Mouse (Mus musculus) MEL (cell line): ENCODE measurements around the gene Rdh5.
A peak's percentile ranks its signal among the peaks of the same experiment; 100 is the strongest.

ENCODE experiments used
- BHLHE40 ChIP-seq: IDR thresholded peaks from 2 replicates; pipeline ENCODE4 v1.6.1; 2012; ENCODE audit warnings: low read depth, mild to moderate bottlenecking, inconsistent platforms, low read length, improper control_type of control experiment, borderline replicate concordance
- CTCF ChIP-seq, 3 experiments: IDR thresholded peaks in 2 of 3; conservative IDR thresholded peaks in 1 of 3; 2 replicates each; pipeline ENCODE4 v1.5.1; 2011 to 2012; ENCODE audit warnings: low read length in 3 of 3, low read depth in 2 of 3, mild to moderate bottlenecking in 2 of 3, improper control_type of control experiment in 1 of 3, inconsistent platforms in 1 of 3, mixed read lengths in 1 of 3, moderate library complexity in 1 of 3; ENCODE audit not compliant: control insufficient read depth in 1 of 3, insufficient read depth in 1 of 3, poor library complexity in 1 of 3, severe bottlenecking in 1 of 3
- MYC ChIP-seq: IDR thresholded peaks from 2 replicates; pipeline ENCODE4 v1.6.1; 2011; ENCODE audit warnings: low read depth, mild to moderate bottlenecking, low read length, improper control_type of control experiment, moderate library complexity
- POLR2AphosphoS2 ChIP-seq: IDR thresholded peaks from 2 replicates; pipeline ENCODE4 v1.6.1; 2011; ENCODE audit warnings: low read length, improper control_type of control experiment
- ZC3H11A ChIP-seq: IDR thresholded peaks from 2 replicates; pipeline ENCODE4 v1.6.1; 2012; ENCODE audit warnings: low read depth, mild to moderate bottlenecking, inconsistent platforms, low read length, improper control_type of control experiment
- ZMIZ1 ChIP-seq: IDR thresholded peaks from 2 replicates; pipeline ENCODE4 v1.6.1; 2012; ENCODE audit warnings: low read depth, mild to moderate bottlenecking, inconsistent platforms, low read length, improper control_type of control experiment, moderate library complexity

DNA sequence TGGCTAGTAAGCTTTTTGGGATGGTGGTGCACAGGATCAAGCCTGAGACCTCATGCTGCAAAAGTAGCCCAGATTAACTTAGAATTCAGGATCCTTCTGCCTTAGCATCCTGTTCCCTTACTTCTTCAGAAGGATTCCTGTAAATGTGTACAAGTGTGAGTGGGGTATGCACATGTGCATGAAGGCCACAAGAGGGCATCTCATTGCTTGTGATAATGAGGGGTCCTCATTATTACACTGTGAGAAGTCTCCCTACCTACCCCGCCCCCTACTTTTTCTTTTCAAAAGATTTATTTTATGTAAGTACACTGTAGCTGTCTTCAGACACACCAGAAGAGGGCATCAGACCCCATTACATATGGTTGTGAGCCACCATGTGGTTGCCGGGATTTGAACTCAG lies 7.1 kb downstream of the Rdh5 start:
- no peak for TF ChIP-seq ZC3H11A
- no peak for TF ChIP-seq POLR2AphosphoS2
- TF ChIP-seq CTCF (IDR thresholded peaks at IDR 0.05 in 2 of 3, conservative IDR thresholded peaks at IDR 0.05 in 1 of 3; ENCODE audit: control insufficient read depth in 1 of 3, insufficient read depth in 1 of 3, low read depth in 2 of 3, low read length in 3 of 3, poor library complexity in 1 of 3, severe bottlenecking in 1 of 3): peak; percentile 4 to 37 (median 28); a peak in 3 of 6 replicates
- TF ChIP-seq ZMIZ1: no peak
- no peak for TF ChIP-seq BHLHE40
- no peak for TF ChIP-seq MYC
